Mouse (Mus musculus) cortical plate, adult 2 months (tissue): ENCODE results near the gene Trpm3. TPM values are rescaled to one million over a fixed set of nuclear protein-coding genes. Genes with fewer than 3 reads are reported as not detected.

Source experiments
- H3K27ac ChIP-seq: fragments of 200-500 bp; 2 replicates; pipeline ENCODE4 v1.5.1; 2012; ENCODE audit warnings: low read length, control low read depth, inconsistent platforms; ENCODE audit not compliant: insufficient read depth
- H3K4me1 ChIP-seq: fragments of 200-500 bp; 2 replicates; pipeline ENCODE4 v1.6.1; 2011; ENCODE audit warnings: low read length; ENCODE audit not compliant: control insufficient read depth, insufficient read depth
- H3K4me3 ChIP-seq: fragments of 200-500 bp; 2 replicates; pipeline ENCODE4 v1.5.1; 2011; ENCODE audit warnings: mild to moderate bottlenecking, low read length, control low read depth; ENCODE audit not compliant: insufficient read depth
- CTCF ChIP-seq: fragments of 200-500 bp; IDR thresholded peaks from 2 replicates; pipeline ENCODE4 v1.5.1; 2011; ENCODE audit warnings: mild to moderate bottlenecking, control low read depth, low read length; ENCODE audit not compliant: insufficient read depth; ENCODE audit errors: extremely low read depth
- POLR2A ChIP-seq: fragments of 200-500 bp; IDR thresholded peaks from 2 replicates; pipeline ENCODE4 v1.6.1; 2011; ENCODE audit warnings: mild to moderate bottlenecking, low read length, control low read depth; ENCODE audit not compliant: insufficient read depth; ENCODE audit errors: extremely low read depth
- polyA plus RNA-seq: library from polyadenylated mRNA; depleted of rRNA; stranded (reverse); fragments of >200 nt; gene quantifications from 2 replicates; pipeline ENCODE4 v1.2.3, GENCODE M21; 2012

Trpm3 gene
- polyA plus RNA-seq, 1 experiment: 16.5 TPM

DNA sequence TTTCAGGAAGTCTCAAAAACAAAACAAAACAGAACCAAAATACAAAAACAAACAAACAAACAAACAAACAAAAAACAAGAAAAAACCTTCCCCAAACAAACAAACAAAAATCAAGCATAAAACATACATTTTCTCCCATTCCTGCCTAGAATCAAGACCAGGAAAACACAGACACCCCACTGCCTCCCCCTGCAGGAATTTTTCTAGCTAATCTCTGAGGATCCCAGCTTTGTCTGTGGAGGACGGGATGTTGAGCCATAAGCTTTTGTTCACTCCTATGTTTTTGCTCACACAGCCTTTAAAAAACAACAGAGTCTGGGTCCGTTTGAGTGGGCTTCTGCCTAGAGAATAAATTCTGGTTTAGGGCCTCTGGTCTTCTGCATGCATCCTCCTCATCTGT, 162.1 kb downstream of the Trpm3 start:
- Histone ChIP-seq H3K4me3 (no peak overlapping the region), H3K27ac (no peak overlapping the region), H3K4me1 (no peaks in the 10 kb centered on the region)
- TF ChIP-seq CTCF (peak; percentile 39; the same call in 1 of the 2 replicates), POLR2A (no peak)

DNA sequence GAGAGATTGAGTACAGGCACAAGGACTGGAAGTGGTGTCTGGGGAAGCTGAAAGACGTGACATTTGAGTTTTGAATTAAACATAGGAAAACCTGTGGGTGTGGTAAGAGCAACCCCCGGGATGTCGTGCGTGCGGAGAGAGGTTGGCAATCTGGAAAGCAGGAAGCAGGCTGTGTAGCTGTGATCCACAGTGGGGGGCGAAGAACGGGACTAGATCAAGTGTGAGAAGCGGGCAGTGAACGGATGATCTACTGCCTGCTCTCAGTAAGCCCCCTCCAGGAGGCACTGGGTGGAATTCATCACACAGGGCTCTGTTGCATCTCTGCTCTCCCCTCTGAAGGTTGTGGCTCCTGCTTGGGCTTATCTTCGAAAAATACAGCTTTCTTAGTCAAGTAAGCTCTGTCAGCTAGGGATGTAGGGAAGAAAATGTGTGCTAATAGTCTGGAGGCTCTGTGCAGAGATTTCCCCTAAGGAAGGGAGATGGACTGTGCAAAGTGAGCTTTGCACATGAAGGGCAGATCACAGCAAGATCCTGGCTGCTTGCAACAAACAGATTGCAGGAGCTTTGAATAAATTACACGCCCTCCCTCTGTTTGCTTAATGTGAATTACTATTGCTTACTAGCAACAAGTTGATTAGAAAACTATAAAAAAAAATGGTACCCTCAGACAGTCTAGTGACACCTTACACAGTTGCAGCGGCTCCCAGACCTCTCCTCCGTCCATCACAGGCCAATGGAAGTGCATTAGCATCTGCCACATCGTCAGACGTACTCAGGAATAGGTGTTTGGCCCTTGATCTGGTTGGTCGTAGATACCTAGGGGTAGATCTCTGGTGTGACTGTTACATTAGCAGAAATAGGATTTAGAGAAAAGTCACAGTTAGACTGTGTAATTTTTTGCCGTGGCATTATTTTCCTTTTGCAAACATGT, 164.4 kb downstream of the Trpm3 start:
- Histone ChIP-seq H3K4me3 (no peak overlapping the region), H3K4me1 (no peaks in the 10 kb centered on the region), H3K27ac (no peak overlapping the region)
- TF ChIP-seq POLR2A (no peak), CTCF (no peak)

DNA sequence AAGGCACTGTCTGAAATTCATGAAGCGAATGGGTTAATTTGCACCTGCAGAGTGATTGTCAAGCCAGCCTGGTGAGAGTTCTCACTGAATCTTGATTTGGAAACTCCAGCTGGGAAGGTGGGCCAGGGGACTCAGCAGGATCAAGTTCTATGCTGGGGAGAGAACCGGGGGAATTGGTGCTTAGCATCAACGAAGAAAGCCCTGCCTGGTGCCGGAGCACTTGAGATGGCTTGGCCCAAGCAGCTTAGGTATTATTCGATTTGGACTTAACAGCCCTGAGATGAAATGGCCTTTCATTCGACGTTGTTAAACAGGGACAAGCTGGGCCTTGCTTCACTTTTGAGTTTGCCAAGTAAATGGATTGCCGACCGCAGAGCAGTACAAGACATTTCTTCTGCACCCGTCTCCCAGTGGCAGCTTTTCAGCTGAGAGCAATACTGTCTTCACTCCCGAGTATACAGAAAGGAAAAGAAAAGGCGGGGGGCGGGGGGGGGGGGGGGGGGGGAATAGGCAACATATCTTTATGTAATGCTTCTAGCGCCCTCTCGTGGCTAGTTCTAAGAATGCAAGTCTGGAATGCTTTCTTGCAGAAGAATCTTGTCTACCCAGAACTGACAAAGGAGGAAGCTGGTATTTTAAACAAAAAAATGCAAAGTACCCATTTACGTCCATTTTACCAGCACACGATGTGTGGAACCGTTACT, 165.3 kb downstream of the Trpm3 start:
- H3K4me1 ChIP-seq: no peaks in the 10 kb centered on the region
- no peak overlapping the region for H3K4me3 ChIP-seq
- H3K27ac ChIP-seq: no peak overlapping the region
- TF ChIP-seq CTCF (no peak; the same call in 1 of the 2 replicates), POLR2A (no peak)

DNA sequence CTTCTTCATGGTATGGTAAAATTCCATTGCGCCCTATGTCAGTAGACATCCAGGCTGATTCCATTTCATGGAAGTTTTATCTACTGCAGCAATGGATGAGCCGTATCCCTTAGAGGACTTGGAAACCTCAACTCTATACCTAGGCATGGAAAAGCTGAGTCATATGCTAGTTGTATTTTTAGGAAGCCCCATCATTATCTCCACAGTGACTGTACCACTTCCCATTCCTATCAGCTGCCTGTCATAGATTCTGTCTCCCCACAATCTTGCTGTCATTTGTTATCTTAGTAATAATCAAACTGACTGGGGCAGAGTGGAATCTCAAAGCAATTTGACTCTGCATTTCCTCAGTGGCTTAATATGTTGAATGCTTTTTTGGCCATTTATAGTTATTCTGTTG, 169.2 kb downstream of the Trpm3 start:
- no peak overlapping the region for H3K4me3 ChIP-seq
- TF ChIP-seq CTCF: no peak
- no peak for TF ChIP-seq POLR2A
- H3K4me1 ChIP-seq: no peaks in the 10 kb centered on the region
- H3K27ac ChIP-seq: no peak overlapping the region

DNA sequence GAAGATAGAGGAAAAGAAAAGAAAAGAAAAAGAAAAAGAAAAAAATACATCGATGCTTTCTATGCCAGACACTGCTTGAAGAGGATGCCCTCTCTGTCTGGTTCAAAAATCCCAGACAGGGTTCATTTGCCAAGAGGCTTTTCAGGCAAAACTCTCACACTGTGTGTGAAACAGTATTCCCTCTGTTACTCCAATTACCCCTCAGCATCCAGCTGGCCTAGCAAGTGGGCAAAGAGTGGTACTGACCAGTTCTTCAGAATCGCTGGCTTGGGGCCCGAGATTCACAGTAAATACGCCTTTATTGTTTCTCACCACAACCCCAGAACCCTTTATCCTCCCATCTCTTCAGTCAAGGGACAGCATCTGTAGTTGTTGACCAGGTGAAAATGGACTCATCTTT, 178.5 kb downstream of the Trpm3 start:
- no peak overlapping the region for H3K4me3 ChIP-seq
- H3K27ac ChIP-seq: no peak overlapping the region
- TF ChIP-seq POLR2A (no peak), CTCF (no peak)
- peaks cover 1% of the 10 kb centered on the region; the same call in 1 of the 2 replicates for H3K4me1 ChIP-seq

DNA sequence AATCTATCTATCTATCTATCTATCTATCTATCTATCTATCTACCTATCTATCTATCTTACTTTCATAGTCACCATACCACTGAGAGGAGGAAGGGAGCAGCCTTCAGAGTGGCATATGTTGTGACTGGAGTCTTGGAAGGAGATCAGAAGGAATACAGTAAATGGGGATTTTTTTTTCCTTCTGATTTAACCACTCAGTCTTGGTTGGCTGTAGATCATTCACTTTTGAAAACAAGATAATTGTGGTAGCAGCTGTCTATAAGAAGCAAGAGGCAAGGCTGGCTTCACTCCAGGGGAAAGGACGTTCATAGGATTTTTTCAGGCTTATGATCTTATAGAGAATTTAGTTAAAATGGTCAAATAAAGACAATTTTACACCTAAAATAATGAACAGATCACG, 188.0 kb downstream of the Trpm3 start:
- Histone ChIP-seq H3K27ac (no peak overlapping the region), H3K4me3 (no peak overlapping the region), H3K4me1 (no peaks in the 10 kb centered on the region)
- no peak for TF ChIP-seq POLR2A
- no peak for TF ChIP-seq CTCF

DNA sequence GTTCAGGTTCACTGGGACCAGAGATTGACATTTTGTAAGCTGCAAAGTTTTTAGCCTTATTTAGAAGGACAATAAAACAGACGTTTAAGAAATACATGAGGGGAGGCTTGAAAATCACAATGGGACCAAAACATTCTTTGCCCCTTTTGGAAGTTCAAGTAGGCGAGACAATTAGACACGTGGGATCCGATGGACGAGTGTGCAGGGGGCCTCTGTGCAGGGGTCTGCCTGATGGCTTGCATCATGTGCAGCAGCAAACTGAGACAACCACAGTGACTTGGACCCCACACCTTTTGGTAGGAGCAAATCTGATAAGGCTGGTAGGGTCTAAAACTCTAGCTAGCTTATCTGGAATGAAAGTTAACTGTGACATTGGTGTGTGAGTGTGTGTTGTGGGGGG, 188.4 kb downstream of the Trpm3 start:
- Histone ChIP-seq H3K27ac (no peak overlapping the region), H3K4me3 (no peak overlapping the region), H3K4me1 (no peaks in the 10 kb centered on the region)
- TF ChIP-seq CTCF (no peak), POLR2A (no peak)

DNA sequence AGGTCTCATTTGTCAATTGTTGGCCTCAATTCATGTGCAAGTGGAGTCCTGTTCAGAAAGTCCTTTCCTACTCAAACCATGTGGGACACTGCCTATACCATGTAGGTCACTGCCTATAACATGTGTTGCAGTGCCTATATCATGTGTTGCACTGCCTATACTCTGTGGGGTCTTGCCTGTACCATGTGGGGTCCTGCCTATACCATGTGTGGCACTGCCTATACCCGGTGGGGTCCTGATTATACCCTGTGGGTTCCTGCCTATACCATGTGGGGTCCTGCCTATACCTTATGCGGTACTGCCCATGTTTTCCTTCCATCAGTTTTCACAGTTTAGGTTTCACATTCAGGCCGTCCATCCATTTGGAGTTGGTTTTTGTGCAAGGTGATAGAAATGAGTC, 197.4 kb downstream of the Trpm3 start:
- no peak for TF ChIP-seq POLR2A
- TF ChIP-seq CTCF: no peak
- H3K4me3 ChIP-seq: no peak overlapping the region
- no peak overlapping the region for H3K27ac ChIP-seq
- no peaks in the 10 kb centered on the region for H3K4me1 ChIP-seq

DNA sequence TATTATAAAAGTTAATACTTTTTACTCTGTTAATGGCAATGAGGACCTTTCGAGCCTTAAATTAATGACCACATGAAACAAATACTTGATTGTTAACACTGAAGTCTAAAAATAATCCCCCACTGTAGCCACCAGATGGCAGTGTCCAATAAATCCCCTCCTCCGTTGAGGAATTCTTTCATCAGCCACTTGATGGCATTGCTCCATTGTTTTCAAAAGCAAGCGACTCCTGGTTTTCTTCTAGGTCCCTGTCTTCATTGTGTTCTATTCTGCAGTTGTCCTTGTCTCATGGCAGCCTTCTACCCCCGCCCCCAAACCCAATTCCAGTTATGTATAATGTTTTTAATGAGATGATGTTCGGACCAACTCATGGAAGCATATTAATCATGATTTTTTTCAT, 198.6 kb downstream of the Trpm3 start:
- no peaks in the 10 kb centered on the region for H3K4me1 ChIP-seq
- H3K4me3 ChIP-seq: no peak overlapping the region
- TF ChIP-seq POLR2A (no peak), CTCF (peak; percentile 84)
- no peak overlapping the region for H3K27ac ChIP-seq

DNA sequence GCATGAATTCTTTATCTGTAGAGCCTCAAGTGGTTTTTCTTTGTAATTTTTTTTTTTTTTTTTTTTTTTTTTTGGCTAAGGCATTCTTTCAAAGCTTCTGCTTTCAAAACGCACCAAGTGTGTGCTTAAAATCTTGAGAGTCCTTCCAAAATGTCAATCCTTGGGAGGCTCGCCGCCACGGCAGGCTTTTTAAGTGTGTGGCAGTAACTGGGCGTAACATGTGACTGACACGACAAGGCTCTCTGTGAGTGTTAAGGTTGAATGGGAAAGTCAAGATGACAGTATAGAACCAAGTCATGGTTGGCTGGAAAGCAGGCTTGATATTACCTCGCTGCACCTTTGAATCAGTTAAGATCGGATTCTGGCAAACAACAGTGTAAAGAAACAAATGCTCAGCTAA, 200.1 kb downstream of the Trpm3 start:
- H3K4me3 ChIP-seq: no peak overlapping the region
- H3K4me1 ChIP-seq: no peaks in the 10 kb centered on the region
- TF ChIP-seq POLR2A (no peak), CTCF (no peak)
- no peak overlapping the region for H3K27ac ChIP-seq
